Mouse (Mus musculus): Measurements from ENCODE around the gene Lpar1. TPM values are rescaled to one million over a fixed set of nuclear protein-coding genes. Genes with fewer than 3 reads are reported as not detected.

Gene Lpar1
- polyA plus RNA-seq, 1 experiment = 0.09 TPM

DNA sequence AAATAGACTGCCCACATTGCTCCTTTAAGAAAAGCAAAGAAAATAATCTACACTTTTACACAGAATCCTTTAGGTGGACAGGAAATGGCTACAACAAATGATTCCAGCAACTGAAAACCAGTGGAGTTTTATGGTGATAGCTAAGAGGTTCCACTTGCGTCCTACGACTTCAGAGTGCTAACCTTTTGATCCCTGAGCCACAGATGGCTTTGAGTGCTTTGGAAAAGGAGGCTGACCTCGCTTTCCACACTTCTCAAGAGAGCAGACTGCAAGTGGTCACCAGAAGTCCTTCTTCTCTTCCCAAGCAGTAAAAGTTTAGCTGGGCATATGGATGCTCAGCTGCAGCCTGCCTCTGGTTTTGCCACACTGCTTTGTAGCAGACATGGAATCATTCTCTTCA, 18.0 kb upstream of the Lpar1 start:
- peaks cover 4% of the 10 kb centered on the region for H3K4me1 ChIP-seq
- 0 out of 2 replicates have a peak, but pooled peaks cover 4% of the 10 kb centered on the region for H3K9me3 ChIP-seq
- H3K27me3 ChIP-seq (replicated peaks) = peaks cover 4% of the 10 kb centered on the region
- TF ChIP-seq FLI1 (IDR thresholded peaks at IDR 0.05; ENCODE audit: low read length) (no peak), GATA1 (IDR thresholded peaks at IDR 0.05; ENCODE audit: borderline replicate concordance, low read length) (no peak)
- H3K4me3 ChIP-seq (replicated peaks) = no peak overlapping the region
- H3K36me3 ChIP-seq (replicated peaks; ENCODE audit: low read length) = no peaks in the 10 kb centered on the region

DNA sequence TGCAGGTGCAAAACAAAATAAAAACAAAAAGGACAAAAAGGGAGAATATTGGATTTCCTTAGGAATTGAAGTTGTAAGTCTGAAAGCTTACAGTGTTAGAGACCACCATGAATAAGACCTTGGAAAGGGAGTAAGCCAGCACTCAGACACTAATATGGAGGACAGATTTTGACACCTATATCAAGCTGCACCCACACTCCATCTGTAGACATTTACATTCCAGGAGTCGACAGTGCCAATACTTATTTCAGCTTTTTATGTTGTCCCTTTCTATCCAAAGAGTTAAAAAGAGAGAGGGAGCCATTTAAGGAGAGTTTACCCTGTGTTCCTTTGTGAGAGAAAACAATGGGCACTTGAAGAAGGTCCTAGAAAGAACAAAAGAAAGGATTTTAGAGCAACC, 17.5 kb upstream of the Lpar1 start:
- Histone ChIP-seq H3K4me3 (replicated peaks) (no peak overlapping the region), H3K9me3 (0 out of 2 replicates have a peak, but pooled peaks cover 4% of the 10 kb centered on the region), H3K4me1 (peaks cover 4% of the 10 kb centered on the region), H3K27me3 (replicated peaks) (peaks cover 4% of the 10 kb centered on the region), H3K36me3 (replicated peaks; ENCODE audit: low read length) (no peaks in the 10 kb centered on the region)
- no peak for TF ChIP-seq FLI1 (IDR thresholded peaks at IDR 0.05; ENCODE audit: low read length)
- no peak for TF ChIP-seq GATA1 (IDR thresholded peaks at IDR 0.05; ENCODE audit: borderline replicate concordance, low read length)

DNA sequence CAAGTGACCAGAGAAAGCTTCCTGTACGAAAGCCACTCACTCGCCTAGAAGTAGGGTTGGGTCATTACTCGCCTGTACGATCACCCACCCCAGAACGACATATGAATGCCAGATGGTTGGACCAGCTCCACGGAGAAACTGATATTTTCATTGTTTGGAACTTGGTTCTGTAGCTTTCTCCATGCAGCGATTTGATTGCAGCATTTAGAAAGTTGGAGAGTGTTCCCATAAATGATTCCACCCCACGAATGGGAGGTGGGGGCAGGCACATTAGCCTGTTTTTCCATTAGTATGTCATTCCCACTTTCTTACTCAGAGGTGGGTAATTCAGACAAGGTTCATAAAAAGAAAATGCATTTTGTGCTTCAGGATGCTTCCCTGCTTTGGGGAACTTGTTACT, 14.8 kb upstream of the Lpar1 start:
- Histone ChIP-seq H3K4me1 (peaks cover 4% of the 10 kb centered on the region; the same call in 1 of the 2 replicates), H3K36me3 (replicated peaks; ENCODE audit: low read length) (no peaks in the 10 kb centered on the region), H3K27me3 (replicated peaks) (peaks cover 2% of the 10 kb centered on the region), H3K4me3 (replicated peaks) (no peak overlapping the region), H3K9me3 (0 out of 2 replicates have a peak, but pooled peaks cover 4% of the 10 kb centered on the region)
- TF ChIP-seq GATA1 (IDR thresholded peaks at IDR 0.05; ENCODE audit: borderline replicate concordance, low read length) (no peak), FLI1 (IDR thresholded peaks at IDR 0.05; ENCODE audit: low read length) (no peak)

DNA sequence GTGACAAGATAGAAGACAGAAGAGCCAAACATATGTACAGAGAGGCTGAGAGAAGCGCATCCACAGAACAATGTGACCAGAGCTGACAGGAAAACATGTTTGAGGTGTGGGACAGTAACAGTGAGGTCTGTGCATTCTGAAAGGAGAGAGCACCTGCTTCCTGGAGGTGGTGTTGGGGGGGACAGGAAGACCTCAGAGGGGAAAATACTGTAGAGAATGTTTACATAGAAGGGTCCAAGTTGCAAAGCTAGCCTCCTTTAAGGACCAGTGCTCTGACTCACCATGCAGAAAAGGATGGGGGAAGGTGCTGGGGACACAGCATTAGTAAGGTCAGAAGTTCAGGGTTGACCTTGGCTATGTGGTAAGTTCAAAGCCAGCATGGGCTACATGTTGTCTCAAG, 9.1 kb upstream of the Lpar1 start:
- H3K27me3 ChIP-seq (replicated peaks) = peaks cover 6% of the 10 kb centered on the region
- H3K9me3 ChIP-seq = no peaks in the 10 kb centered on the region
- H3K4me1 ChIP-seq = no peaks in the 10 kb centered on the region
- no peak for TF ChIP-seq GATA1 (IDR thresholded peaks at IDR 0.05; ENCODE audit: borderline replicate concordance, low read length)
- no peak for TF ChIP-seq FLI1 (IDR thresholded peaks at IDR 0.05; ENCODE audit: low read length)
- H3K4me3 ChIP-seq (replicated peaks) = no peak overlapping the region
- H3K36me3 ChIP-seq (replicated peaks; ENCODE audit: low read length) = no peaks in the 10 kb centered on the region

DNA sequence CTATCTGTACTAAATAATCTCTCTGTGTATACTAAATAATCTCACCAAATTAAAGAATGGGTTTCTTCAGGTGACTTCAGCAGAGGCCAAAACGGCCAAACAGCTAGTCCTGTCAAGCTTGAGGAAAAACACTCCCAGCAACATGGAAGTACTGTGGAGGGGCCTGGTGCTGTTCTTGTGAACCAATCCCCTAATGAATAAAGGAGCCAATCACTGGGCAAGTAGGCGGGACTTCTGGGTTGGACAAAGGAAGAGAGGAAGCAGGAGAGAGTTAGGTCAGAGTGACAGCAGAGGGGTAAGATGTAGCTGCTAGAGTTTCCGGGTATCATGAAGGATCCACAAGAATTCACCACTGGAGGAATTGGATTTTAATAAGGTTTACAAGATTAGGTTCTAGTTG, 3.3 kb upstream of the Lpar1 start:
- Histone ChIP-seq H3K4me1 (peaks cover 15% of the 10 kb centered on the region), H3K9me3 (no peaks in the 10 kb centered on the region), H3K36me3 (replicated peaks; ENCODE audit: low read length) (no peaks in the 10 kb centered on the region), H3K27me3 (replicated peaks) (peaks cover 25% of the 10 kb centered on the region), H3K4me3 (replicated peaks) (no peak overlapping the region)
- no peak for TF ChIP-seq FLI1 (IDR thresholded peaks at IDR 0.05; ENCODE audit: low read length)
- no peak for TF ChIP-seq GATA1 (IDR thresholded peaks at IDR 0.05; ENCODE audit: borderline replicate concordance, low read length)

DNA sequence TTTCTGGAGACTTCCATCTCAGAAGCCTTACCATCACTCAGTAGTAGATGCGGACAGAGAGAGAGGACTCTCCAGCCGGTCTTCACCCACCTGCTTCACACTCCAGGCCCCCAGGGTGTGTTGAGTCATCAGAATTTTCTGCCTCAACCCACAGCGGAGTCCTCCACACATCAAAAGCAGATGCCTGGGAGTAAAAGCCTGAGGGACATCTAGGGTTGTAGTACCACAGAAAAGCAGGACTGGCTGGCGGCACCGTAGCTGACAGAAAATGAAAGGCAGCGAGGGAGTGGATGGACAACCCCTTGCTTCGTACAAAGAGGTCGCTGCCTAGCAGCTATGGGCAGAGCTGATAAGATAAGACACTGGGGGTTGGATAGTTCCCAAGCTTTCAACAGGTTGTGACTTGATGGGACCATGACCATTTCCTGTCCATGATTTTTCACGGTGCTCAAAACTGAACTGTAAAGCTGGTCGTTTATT, 701 bp upstream of the Lpar1 start:
- TF ChIP-seq GATA1 (IDR thresholded peaks at IDR 0.05; ENCODE audit: borderline replicate concordance, low read length) = no peak
- TF ChIP-seq FLI1 (IDR thresholded peaks at IDR 0.05; ENCODE audit: low read length) = no peak
- Histone ChIP-seq H3K27me3 (replicated peaks) (peaks cover 33% of the 10 kb centered on the region), H3K36me3 (replicated peaks; ENCODE audit: low read length) (no peaks in the 10 kb centered on the region), H3K4me1 (peaks cover 15% of the 10 kb centered on the region), H3K9me3 (no peaks in the 10 kb centered on the region), H3K4me3 (replicated peaks) (no peak overlapping the region)

DNA sequence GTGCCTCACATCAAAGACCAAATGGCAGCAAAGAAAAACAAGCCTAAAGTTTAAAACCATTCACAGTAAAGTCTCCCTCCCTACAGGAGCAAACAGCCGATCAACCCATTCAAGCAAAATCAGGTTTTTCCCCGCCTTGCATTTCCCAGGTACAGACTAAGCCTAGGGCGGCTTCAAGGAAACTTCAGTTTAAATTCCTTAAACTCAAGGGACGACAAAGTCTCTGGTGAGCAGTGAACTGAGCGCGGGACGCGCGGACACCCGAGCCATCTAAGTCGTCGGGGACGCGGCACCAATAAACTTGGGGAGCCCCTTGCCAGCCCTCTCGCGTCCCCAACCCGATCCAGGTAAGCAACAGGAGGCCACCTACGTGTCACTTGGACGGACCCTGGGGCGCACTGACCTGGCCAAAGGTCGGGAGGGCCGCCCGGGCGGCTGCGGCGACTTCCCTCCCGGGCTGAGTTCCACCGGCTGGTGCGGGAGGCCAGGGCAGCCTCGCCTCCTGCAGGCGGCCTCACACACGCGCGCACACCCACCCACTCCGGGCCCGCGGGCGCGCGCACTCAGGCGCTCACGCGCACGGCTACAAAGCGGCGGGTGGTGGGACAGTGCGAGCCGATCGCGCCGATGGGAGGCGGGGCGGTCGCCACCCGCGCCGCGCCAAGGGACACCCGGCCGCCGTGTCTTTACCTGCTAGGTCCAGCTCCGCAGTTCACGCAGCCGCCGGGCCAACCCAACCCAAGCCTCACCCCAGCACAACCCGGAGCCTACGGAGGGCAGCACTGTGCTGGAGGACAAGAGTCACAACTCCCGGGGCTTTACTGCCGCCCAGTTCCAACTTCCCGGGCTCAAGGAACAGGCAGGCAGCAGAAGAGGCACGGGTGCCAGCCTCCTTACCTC, 717 bp downstream of the Lpar1 start:
- peaks cover 15% of the 10 kb centered on the region for H3K4me1 ChIP-seq
- H3K36me3 ChIP-seq (replicated peaks; ENCODE audit: low read length) = no peaks in the 10 kb centered on the region
- H3K27me3 ChIP-seq (replicated peaks) = peaks cover 34% of the 10 kb centered on the region
- TF ChIP-seq FLI1 (IDR thresholded peaks at IDR 0.05; ENCODE audit: low read length) (no peak), GATA1 (IDR thresholded peaks at IDR 0.05; ENCODE audit: borderline replicate concordance, low read length) (no peak)
- H3K9me3 ChIP-seq = no peaks in the 10 kb centered on the region
- H3K4me3 ChIP-seq (replicated peaks) = peak overlapping the region; percentile 93

DNA sequence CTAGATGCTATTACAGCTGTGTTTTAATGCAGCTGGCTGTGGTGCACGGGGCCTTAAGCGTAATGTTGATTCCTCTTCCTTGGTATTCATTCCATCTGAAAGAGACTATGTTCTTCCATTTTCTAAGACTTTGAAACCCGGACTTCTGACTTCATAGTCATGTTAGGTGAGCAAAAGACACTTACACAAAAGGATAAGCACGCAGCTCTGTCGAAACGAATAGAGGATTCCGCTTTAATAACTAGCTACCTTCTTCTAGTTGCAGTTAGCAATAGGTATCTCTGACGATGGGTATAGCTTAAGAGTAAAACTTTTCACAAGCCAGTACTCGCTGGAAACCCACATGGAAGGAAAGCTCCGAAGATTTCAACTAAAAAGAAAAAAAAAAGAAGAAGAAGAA, 1.5 kb downstream of the Lpar1 start:
- H3K36me3 ChIP-seq (replicated peaks; ENCODE audit: low read length) = no peaks in the 10 kb centered on the region
- peak overlapping the region; percentile 93 for H3K4me3 ChIP-seq (replicated peaks)
- TF ChIP-seq FLI1 (IDR thresholded peaks at IDR 0.05; ENCODE audit: low read length) = no peak
- no peak for TF ChIP-seq GATA1 (IDR thresholded peaks at IDR 0.05; ENCODE audit: borderline replicate concordance, low read length)
- no peaks in the 10 kb centered on the region for H3K9me3 ChIP-seq
- peaks cover 34% of the 10 kb centered on the region for H3K27me3 ChIP-seq (replicated peaks)
- peaks cover 15% of the 10 kb centered on the region for H3K4me1 ChIP-seq

DNA sequence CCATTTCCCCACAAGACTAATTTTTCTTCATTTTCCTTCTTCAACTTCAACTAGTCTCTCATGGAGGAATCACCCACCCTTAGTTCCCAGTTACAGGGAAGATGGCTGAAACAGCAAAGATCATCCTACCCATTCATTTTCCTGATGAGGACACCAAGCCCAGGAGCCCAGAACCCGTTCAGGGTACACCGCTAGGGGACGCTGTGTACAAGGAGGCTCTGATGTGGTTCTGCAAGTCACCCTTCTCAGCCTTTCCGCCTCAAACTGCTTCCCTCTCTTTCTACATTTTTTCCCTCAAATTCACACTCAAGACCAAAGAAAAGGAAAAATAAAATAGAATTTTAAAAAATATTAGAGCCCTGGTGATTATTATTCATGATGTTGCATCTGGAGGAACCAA, 1.9 kb downstream of the Lpar1 start:
- Histone ChIP-seq H3K36me3 (replicated peaks; ENCODE audit: low read length) (no peaks in the 10 kb centered on the region), H3K9me3 (no peaks in the 10 kb centered on the region), H3K27me3 (replicated peaks) (peaks cover 34% of the 10 kb centered on the region), H3K4me1 (peaks cover 15% of the 10 kb centered on the region), H3K4me3 (replicated peaks) (peak overlapping the region; percentile 93)
- no peak for TF ChIP-seq GATA1 (IDR thresholded peaks at IDR 0.05; ENCODE audit: borderline replicate concordance, low read length)
- TF ChIP-seq FLI1 (IDR thresholded peaks at IDR 0.05; ENCODE audit: low read length) = no peak

DNA sequence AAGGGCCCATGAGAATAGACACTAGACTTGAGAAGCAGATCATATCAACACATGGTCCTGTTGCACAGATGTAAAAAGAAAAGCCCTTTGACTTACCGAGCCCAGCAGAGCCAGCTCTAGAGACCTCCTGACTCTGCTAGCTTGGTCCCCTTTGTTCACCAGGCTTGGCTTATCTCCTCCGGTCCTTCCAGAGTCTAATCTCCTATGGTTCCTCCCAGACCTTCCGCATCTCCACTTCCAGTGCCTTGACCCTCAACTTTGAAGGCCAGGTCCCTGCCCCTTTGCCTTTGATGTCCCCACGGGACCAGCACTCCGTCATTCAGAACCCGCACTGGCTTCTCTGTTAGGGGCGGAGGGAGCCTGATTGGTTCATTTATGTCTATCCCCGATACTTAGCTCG, 6.0 kb downstream of the Lpar1 start:
- H3K9me3 ChIP-seq = no peaks in the 10 kb centered on the region
- H3K27me3 ChIP-seq (replicated peaks) = peaks cover 16% of the 10 kb centered on the region
- no peak overlapping the region for H3K4me3 ChIP-seq (replicated peaks)
- H3K36me3 ChIP-seq (replicated peaks; ENCODE audit: low read length) = no peaks in the 10 kb centered on the region
- peaks cover 4% of the 10 kb centered on the region for H3K4me1 ChIP-seq
- TF ChIP-seq FLI1 (IDR thresholded peaks at IDR 0.05; ENCODE audit: low read length) (no peak), GATA1 (IDR thresholded peaks at IDR 0.05; ENCODE audit: borderline replicate concordance, low read length) (no peak)

Data from megakaryocyte, embryonic 14.5 days (primary cell).